Mouse (Mus musculus) cerebellum, postnatal 14 days (tissue): ENCODE data around the gene Lyve1.
"Not testable (repeated sequence)": the region's sequence is repeated elsewhere in the genome, so short reads cannot be mapped to it uniquely, and the experiment has no call there.

Experiments used
- DNase-seq, 2 experiments: peaks; one replicate each; pipeline ENCODE4 v3.0.0; 2021; ENCODE audit warnings: mixed read lengths in 2 of 2

The Lyve1 gene

GRCm38 (mm10) chr7:110862751-110863289 lies at the start of gene Lyve1:
Gene Lyve1, minus strand, starts transcription at chr7:110863239.
- no peak for DNase-seq

- no peak for DNase-seq
Measured at GRCm38 (mm10) chr7:110908209-110909144, 45.4 kb upstream of the Lyve1 start.

GRCm38 (mm10) chr7:110906566-110906965 lies 43.5 kb upstream of the Lyve1 start:
- DNase-seq: no peak

GRCm38 (mm10) chr7:110903226-110903625 lies 40.2 kb upstream of the Lyve1 start:
- no peak for DNase-seq

- no peak for DNase-seq
Measured at GRCm38 (mm10) chr7:110897202-110897601, 34.2 kb upstream of the Lyve1 start.

- no peak for DNase-seq
Measured at GRCm38 (mm10) chr7:110896453-110896852, 33.4 kb upstream of the Lyve1 start.

- DNase-seq: not testable (repeated sequence)
Measured at GRCm38 (mm10) chr7:110895772-110896171, 32.7 kb upstream of the Lyve1 start.

GRCm38 (mm10) chr7:110894673-110895072 lies 31.6 kb upstream of the Lyve1 start:
- no peak for DNase-seq

GRCm38 (mm10) chr7:110893943-110894610 lies 31.0 kb upstream of the Lyve1 start:
- DNase-seq: no peak

- peak; percentile 18 to 25 for DNase-seq
Measured at GRCm38 (mm10) chr7:110891501-110891986, 28.5 kb upstream of the Lyve1 start.

- DNase-seq: no peak
Measured at GRCm38 (mm10) chr7:110881746-110882333, 18.8 kb upstream of the Lyve1 start.

GRCm38 (mm10) chr7:110878028-110878427 lies 15.0 kb upstream of the Lyve1 start:
- no peak for DNase-seq

GRCm38 (mm10) chr7:110876965-110877364 lies 13.9 kb upstream of the Lyve1 start:
- DNase-seq: no peak

GRCm38 (mm10) chr7:110868807-110869206 lies 5.8 kb upstream of the Lyve1 start:
- no peak for DNase-seq

- DNase-seq: no peak
Measured at GRCm38 (mm10) chr7:110867116-110867515, 4.1 kb upstream of the Lyve1 start.

- DNase-seq: no peak
Measured at GRCm38 (mm10) chr7:110866021-110866420, 3.0 kb upstream of the Lyve1 start.

GRCm38 (mm10) chr7:110865570-110865969 lies 2.5 kb upstream of the Lyve1 start:
- DNase-seq: no peak

GRCm38 (mm10) chr7:110865038-110865437 lies 2.0 kb upstream of the Lyve1 start:
- no peak for DNase-seq

GRCm38 (mm10) chr7:110860129-110860528 lies 2.9 kb downstream of the Lyve1 start:
- no peak for DNase-seq

- DNase-seq: no peak
Measured at GRCm38 (mm10) chr7:110855604-110856003, 7.4 kb downstream of the Lyve1 start.

- DNase-seq: peak; percentile 66 to 72
Measured at GRCm38 (mm10) chr7:110854927-110855546, 8.0 kb downstream of the Lyve1 start.

- no peak for DNase-seq
Measured at GRCm38 (mm10) chr7:110854519-110854918, 8.5 kb downstream of the Lyve1 start.

GRCm38 (mm10) chr7:110853611-110854010 lies 9.4 kb downstream of the Lyve1 start:
- no peak for DNase-seq
